Mouse (Mus musculus) intestine, embryonic 16.5 days (tissue): Measurements from ENCODE around the gene Abr. TPM values are rescaled to one million over a fixed set of nuclear protein-coding genes. Genes with fewer than 3 reads are reported as not detected.

Experiments used
- ATAC-seq: fragments of 200-750 bp; cut with Nextera tagmentation; 2 replicates; pipeline ENCODE4 v1.8.0; 2017; ENCODE audit warnings: moderate TSS enrichment, moderate library complexity
- H3K27ac ChIP-seq: fragments of 300-500 bp; sonication (generic); 2 replicates; pipeline ENCODE4 v1.5.1; 2014; ENCODE audit warnings: mild to moderate bottlenecking, low read length
- H3K27me3 ChIP-seq: fragments of 300-500 bp; sonication (generic); replicated peaks from 2 replicates; pipeline ENCODE4 v1.6.1; 2014; ENCODE audit warnings: low read length, control low read depth, mixed read lengths; ENCODE audit not compliant: control insufficient read depth, insufficient read depth
- H3K36me3 ChIP-seq: fragments of 300-500 bp; sonication (generic); 2 replicates; pipeline ENCODE4 v1.6.1; 2014; ENCODE audit warnings: low read length, control low read depth; ENCODE audit not compliant: control insufficient read depth, insufficient read depth
- H3K4me1 ChIP-seq: fragments of 300-500 bp; sonication (generic); 2 replicates; pipeline ENCODE4 v1.6.1; 2014; ENCODE audit warnings: low read length, control low read depth, mixed read lengths; ENCODE audit not compliant: control insufficient read depth, insufficient read depth
- H3K4me2 ChIP-seq: fragments of 300-500 bp; sonication (generic); 2 replicates; pipeline ENCODE4 v1.6.1; 2014; ENCODE audit warnings: low read depth, low read length, control low read depth
- H3K4me3 ChIP-seq: fragments of 300-500 bp; sonication (generic); 2 replicates; pipeline ENCODE4 v1.5.1; 2014; ENCODE audit warnings: mild to moderate bottlenecking, low read length
- H3K9ac ChIP-seq: fragments of 300-500 bp; sonication (generic); 2 replicates; pipeline ENCODE4 v1.6.1; 2014; ENCODE audit warnings: low read depth, low read length
- H3K9me3 ChIP-seq: fragments of 300-500 bp; sonication (generic); 2 replicates; pipeline ENCODE4 v1.6.1; 2016; ENCODE audit warnings: low read length, control low read depth; ENCODE audit not compliant: control insufficient read depth
- WGBS: fragments of 180-500 bp; shearing (Covaris S2); extraction: QIAGEN DNeasy Blood & Tissue Kit; methylation state at CpG from one replicate; pipeline ENCODE4 v1.1.7; 2014; 5-methylcytosine and 5-hydroxymethylcytosine counted together
- polyA plus RNA-seq: library from polyadenylated mRNA; unstranded; fragments of >200 nt; fragmentation: Nextera tagmentation; extraction: Ambion mirVana; gene quantifications from 2 replicates; pipeline ENCODE4 v1.2.1, GENCODE M21; 2015

The Abr gene
- polyA plus RNA-seq, 1 experiment from 2014 or later: 29.5 TPM

DNA sequence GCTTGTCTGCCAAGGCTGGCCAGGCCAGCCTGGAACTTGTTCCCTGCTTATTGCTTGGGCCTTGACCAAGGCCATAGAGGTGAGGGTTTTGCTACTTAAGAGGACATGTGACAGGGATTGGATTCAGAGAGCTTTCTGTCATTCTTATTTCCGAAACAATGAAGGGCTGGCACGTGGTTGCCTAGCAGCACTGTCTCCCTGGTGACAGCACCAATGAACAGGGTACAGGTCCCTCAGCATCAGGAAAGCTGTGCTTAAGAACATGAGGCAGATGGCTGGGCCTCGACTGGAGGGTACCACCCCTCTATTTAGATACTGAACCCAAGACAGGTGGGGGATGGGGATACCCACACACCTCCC lies 171.9 kb downstream of the Abr start:
- no peaks in the 10 kb centered on the region for H3K9me3 ChIP-seq
- WGBS: 42% methylated on average over 3 of the region's 3 CpGs
- no peaks in the 10 kb centered on the region for H3K27me3 ChIP-seq
- no peak overlapping the region for H3K27ac ChIP-seq
- no peak for ATAC-seq
- peaks cover 40% of the 10 kb centered on the region for H3K4me1 ChIP-seq
- no peak overlapping the region for H3K4me2 ChIP-seq
- H3K4me3 ChIP-seq: no peak overlapping the region
- H3K36me3 ChIP-seq: peaks cover 28% of the 10 kb centered on the region
- H3K9ac ChIP-seq: no peak overlapping the region

DNA sequence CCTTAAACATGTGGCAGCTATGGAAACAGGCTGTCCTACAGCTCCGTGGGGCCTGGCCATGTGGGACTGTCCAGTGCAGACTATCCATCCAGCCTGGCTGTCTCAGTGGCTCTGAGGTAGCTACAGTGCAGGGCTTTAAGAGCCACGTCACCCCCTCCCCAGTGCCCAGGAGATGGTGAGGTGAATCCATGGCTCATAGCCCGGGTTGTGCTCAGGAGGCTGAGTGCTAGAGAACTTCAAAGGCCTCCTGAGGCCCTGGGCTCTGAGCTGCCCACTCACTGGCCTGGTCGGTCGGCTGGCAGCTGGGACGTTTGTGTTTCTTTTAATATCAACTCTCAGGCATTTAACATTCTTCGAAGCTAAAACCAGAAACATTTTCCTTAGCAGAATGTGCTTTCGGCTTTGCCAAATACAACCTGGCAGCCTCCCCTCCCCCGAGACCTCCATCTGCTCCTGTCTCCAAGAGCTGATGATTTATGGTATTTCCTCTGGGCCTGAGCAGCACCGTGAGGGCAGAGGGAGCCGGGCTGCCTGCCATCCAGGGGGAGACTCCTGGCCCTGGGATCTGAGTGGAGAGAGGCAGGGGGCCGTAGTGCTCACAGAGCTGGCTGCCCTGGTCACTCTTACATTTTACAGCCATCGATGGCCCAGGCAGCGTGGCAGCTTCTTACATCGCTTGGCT lies 172.5 kb downstream of the Abr start:
- no peaks in the 10 kb centered on the region for H3K9me3 ChIP-seq
- peaks cover 28% of the 10 kb centered on the region for H3K36me3 ChIP-seq
- peaks cover 40% of the 10 kb centered on the region for H3K4me1 ChIP-seq
- no peaks in the 10 kb centered on the region for H3K27me3 ChIP-seq
- H3K4me2 ChIP-seq: no peak overlapping the region
- no peak overlapping the region for H3K4me3 ChIP-seq
- no peak for ATAC-seq
- H3K27ac ChIP-seq: peak overlapping the region; percentile 33
- 33% methylated on average over 15 of the region's 15 CpGs for WGBS
- peak overlapping the region; percentile 24; the same call in 1 of the 2 replicates for H3K9ac ChIP-seq

DNA sequence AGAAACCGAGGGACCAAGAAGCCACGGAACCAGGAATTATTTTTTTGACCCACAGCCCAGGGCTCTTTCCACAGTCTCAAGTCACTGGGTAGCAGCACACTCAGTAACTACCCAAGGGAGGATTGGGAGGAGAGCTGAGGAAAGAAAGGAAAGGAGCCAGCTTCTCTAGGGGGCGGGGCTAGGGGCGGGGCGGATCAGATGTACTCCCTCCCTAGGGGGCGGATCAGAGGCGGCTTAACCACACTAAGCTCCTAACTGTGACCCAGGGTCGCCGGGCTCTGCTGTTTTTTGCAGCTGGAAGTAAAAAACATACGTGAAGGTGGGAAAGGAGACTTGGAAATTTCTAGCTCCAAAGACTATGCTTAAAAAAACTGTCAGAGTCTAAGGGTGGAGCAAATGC lies 175.9 kb downstream of the Abr start:
- ATAC-seq: peak; percentile 53
- H3K4me2 ChIP-seq: no peak overlapping the region

DNA sequence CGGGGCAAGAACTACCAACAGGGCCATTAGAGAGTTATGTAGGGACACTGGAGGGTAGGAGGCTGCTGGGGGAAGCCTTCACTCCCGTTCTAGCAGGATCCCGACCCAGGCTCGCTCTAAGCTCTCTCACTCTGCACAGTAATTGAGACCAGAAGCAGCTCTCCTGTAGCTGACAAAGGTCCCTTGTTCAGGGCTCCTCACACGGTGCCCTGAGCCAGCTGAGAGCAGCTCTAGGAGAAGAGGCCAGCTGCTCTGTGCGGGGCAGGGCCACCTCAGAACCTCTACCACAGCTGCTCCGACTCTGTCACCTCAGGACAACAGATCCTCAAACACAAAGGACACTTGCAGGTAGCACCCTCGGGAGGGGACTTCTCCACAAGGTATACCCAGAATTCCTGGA lies 176.7 kb downstream of the Abr start:
- H3K27ac ChIP-seq: no peak overlapping the region
- no peak overlapping the region for H3K4me3 ChIP-seq
- H3K36me3 ChIP-seq: peaks cover 11% of the 10 kb centered on the region; the same call in 1 of the 2 replicates
- H3K27me3 ChIP-seq: no peaks in the 10 kb centered on the region
- 55% methylated on average over 8 of the region's 8 CpGs for WGBS
- peaks cover 42% of the 10 kb centered on the region for H3K4me1 ChIP-seq
- H3K9ac ChIP-seq: no peak overlapping the region
- no peak; the same call in 1 of the 2 replicates for ATAC-seq
- no peaks in the 10 kb centered on the region for H3K9me3 ChIP-seq
- no peak overlapping the region for H3K4me2 ChIP-seq

More for the DNA sequence above, 175.9 kb downstream of the Abr start:
- Histone ChIP-seq H3K36me3 (peaks cover 13% of the 10 kb centered on the region), H3K27me3 (no peaks in the 10 kb centered on the region), H3K9ac (no peak overlapping the region), H3K4me1 (peaks cover 40% of the 10 kb centered on the region), H3K4me3 (no peak overlapping the region), H3K27ac (no peak overlapping the region), H3K9me3 (no peaks in the 10 kb centered on the region)
- 10% methylated on average over 10 of the region's 10 CpGs for WGBS

DNA sequence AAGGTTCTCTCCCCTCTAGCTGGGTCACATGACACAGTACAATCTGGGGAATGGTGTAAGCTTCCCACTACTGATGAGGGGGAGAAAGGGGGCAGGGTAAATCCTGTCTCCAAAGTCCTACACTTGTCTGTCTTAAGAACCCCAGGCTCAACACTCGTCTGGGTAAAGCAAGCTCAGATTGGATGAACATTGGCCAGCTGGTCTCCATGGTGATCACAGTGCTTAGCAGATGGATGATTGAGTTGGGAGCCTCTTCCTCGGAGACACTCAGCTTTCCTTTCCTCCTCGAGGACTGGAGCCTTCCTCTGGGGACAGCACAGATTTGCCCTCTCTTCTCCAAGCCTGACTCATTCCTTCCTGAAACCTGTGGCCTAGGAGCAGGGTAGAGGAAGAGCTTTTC lies 182.4 kb downstream of the Abr start:
- Histone ChIP-seq H3K27me3 (no peaks in the 10 kb centered on the region), H3K4me3 (no peak overlapping the region), H3K4me1 (peaks cover 18% of the 10 kb centered on the region), H3K36me3 (peaks cover 3% of the 10 kb centered on the region), H3K9ac (no peak overlapping the region), H3K9me3 (no peaks in the 10 kb centered on the region), H3K27ac (peak overlapping the region; percentile 24; the same call in 1 of the 2 replicates), H3K4me2 (no peak overlapping the region)
- whole genome bisulfite sequencing: 21% methylated on average over 3 of the region's 3 CpGs
- ATAC-seq: 0 out of 2 replicates have a peak, but pooled peaks have one; percentile 5

DNA sequence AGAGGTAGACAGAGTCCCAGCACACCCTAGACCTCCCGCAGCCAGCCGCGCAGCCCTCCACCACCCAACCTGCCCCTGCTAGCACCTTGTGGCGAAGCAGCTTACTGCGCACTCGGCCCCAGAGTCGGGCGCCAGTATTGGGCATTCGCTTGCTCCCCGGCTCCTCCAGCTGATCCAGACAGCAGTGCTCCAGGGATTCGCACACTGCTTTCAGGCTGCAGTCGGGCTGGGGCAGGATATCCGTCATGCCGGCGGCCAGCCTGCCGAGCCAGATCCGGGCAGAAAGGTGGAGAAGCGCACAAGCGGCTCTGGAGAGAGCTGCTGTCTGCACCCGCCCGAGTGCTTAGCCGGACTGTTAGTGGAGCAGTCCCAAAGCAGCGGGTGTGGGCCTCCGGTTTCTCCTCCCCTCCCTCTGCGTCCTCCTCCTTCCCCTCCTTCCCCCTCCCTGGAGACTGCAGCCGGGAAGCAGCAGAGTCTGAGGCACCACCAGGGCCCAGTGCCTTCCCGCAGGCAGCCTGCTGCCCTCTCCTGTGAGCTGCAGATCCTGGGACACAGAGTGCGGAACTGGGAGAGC lies 185.2 kb downstream of the Abr start:
- peak; percentile 80 for ATAC-seq
- 19% methylated on average over 28 of the region's 28 CpGs for WGBS
- Histone ChIP-seq H3K4me1 (peaks cover 18% of the 10 kb centered on the region), H3K36me3 (peaks cover 5% of the 10 kb centered on the region; the same call in 1 of the 2 replicates), H3K27ac (peak overlapping the region; percentile 85), H3K9ac (peak overlapping the region; percentile 66), H3K9me3 (no peaks in the 10 kb centered on the region), H3K4me2 (peak overlapping the region; percentile 59), H3K27me3 (no peaks in the 10 kb centered on the region), H3K4me3 (peak overlapping the region; percentile 49)

DNA sequence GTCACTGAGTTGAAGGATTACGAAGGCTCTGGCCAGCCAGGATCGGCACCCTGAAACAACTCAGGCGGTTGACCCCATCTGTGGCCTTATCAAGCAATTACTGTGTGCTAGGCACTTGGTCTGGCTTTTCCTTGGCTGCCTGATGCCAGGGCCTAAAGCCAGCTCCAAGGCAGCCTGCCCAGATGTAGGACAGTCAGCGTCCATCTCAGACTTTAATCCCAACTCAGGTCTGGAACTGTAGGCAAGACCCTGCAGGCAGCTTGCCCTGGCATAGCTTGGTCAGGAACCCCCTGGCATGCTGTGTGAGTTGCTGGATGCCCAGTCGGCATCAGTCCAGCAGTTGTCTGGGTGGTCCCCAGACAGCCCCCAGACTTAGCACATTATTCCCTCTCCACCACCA lies 186.1 kb downstream of the Abr start:
- H3K9me3 ChIP-seq: no peaks in the 10 kb centered on the region
- peaks cover 5% of the 10 kb centered on the region; the same call in 1 of the 2 replicates for H3K36me3 ChIP-seq
- no peak for ATAC-seq
- H3K4me2 ChIP-seq: peak overlapping the region; percentile 59; the same call in 1 of the 2 replicates
- peaks cover 18% of the 10 kb centered on the region for H3K4me1 ChIP-seq
- H3K27me3 ChIP-seq: no peaks in the 10 kb centered on the region
- H3K4me3 ChIP-seq: peak overlapping the region; percentile 49
- H3K27ac ChIP-seq: no peak overlapping the region
- H3K9ac ChIP-seq: peak overlapping the region; percentile 56
- 81% methylated on average over 5 of the region's 5 CpGs for WGBS

DNA sequence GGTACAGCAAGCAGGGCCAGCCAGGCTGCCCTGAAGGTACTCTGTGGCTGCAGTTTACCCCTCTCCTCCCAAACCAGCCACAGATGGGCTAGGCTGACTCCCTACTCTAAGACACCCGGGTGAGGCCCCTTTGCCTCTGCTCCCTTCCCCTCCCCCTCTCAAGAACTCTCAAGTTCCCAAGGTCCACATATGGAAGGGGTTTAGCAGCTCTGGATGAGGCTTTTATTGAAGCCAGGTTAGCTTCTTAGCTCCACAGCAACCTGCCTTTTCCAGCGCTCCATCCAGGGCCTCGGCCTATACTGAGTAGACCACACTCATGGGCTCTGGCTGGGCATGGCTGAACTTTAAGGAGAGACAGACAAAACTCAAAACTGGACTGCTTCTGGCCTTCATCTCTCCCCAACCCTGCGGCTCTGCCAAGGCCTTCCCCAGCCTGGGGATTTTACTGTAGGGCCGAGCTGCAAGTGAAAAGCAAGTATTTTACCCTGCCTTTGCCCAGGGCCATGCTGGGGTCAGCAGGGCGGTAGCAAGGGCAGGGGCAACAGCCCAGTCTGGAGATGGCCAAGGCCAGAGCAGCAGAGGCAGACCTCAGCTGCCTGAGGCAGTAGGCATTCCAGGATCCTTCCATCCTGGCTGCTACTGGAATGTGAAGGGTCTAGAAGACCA lies 192.0 kb downstream of the Abr start:
- Histone ChIP-seq H3K27ac (0 out of 2 replicates have a peak overlapping the region, but pooled peaks have one; percentile 4), H3K27me3 (no peaks in the 10 kb centered on the region), H3K9me3 (no peaks in the 10 kb centered on the region), H3K4me2 (no peak overlapping the region), H3K36me3 (peaks cover 5% of the 10 kb centered on the region; the same call in 1 of the 2 replicates), H3K4me3 (no peak overlapping the region), H3K9ac (0 out of 2 replicates have a peak overlapping the region, but pooled peaks have one; percentile 46), H3K4me1 (peaks cover 14% of the 10 kb centered on the region)
- no peak for ATAC-seq
- 72% methylated on average over 6 of the region's 6 CpGs for WGBS

DNA sequence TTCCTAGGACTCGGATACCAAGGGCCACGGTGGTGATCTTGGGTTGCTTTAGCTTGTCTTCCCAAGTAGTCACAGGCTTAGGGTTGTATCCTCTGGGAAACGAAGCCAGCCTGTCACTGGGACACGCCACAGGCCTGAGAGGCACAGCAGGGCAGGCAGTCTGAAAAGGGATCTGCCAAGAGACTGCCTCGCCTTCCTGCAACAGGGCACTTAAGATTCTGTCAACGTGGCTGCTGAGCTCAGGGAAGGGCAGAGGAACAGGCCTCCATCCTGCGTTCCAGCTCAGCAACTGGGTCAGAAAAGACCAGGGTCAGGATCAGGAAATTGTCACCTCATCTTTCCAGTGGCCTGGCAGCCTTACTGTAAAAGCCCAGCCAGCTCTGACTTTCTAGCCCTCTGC lies 192.6 kb downstream of the Abr start:
- no peak for ATAC-seq
- peaks cover 5% of the 10 kb centered on the region; the same call in 1 of the 2 replicates for H3K36me3 ChIP-seq
- no peak overlapping the region for H3K4me3 ChIP-seq
- 58% methylated on average over 7 of the region's 7 CpGs for WGBS
- 0 out of 2 replicates have a peak overlapping the region, but pooled peaks have one; percentile 4 for H3K27ac ChIP-seq
- no peaks in the 10 kb centered on the region for H3K9me3 ChIP-seq
- 0 out of 2 replicates have a peak overlapping the region, but pooled peaks have one; percentile 46 for H3K9ac ChIP-seq
- H3K27me3 ChIP-seq: no peaks in the 10 kb centered on the region
- H3K4me2 ChIP-seq: no peak overlapping the region
- H3K4me1 ChIP-seq: peaks cover 16% of the 10 kb centered on the region
